Mouse (Mus musculus) left cerebral cortex, postnatal 10 days (tissue): ENCODE measurements around the gene Sipa1l3. TPM values are rescaled to one million over a fixed set of nuclear protein-coding genes. Genes with fewer than 3 reads are reported as not detected.

Source experiments
- DNase-seq, 2 experiments: peaks; one replicate each; pipeline ENCODE4 v3.0.0; 2021 to 2022; ENCODE audit warnings: low spot score in 2 of 2, mixed read lengths in 1 of 2; ENCODE audit errors: extremely low spot score in 1 of 2
- intact Hi-C: fragments of 180-260 bp; cut with DNase I; formaldehyde crosslinking; loops from one replicate; pipeline ENCODE4 v1.15.1; 2025
- total RNA-seq, 2 experiments: library from RNA; stranded (reverse); gene quantifications; 2 replicates each; pipeline ENCODE4 v1.2.3; 2021

Sipa1l3 gene
- total RNA-seq, 2 experiments from 2014 or later, result 50.4 to 53.7 TPM

GRCm38 (mm10) chr7:29334156-29334555, 184.3 kb downstream of the Sipa1l3 start:
- DNase-seq, result no peak
- intact Hi-C loops, result no loop called here

DNA sequence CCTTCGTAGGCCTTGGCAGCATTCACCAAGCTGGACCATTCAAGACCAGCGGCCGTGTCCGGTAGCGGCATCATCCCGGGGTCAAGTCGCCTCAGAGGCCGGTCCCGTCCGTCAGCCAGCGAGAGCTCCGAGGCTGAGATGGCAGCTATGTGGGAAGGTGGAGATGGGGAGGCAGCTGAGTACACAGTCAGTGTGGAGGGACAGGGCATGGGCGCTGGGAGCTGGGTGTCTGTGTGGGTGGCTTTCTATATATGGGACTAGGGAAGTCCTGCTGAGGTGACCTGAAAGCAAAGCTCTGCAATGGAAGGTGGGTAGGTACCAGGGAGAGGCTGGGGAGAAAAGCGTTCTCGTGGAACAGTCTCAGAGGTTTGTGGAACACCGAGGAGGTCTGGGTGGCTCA, 189.5 kb downstream of the Sipa1l3 start:
- intact Hi-C loops, result no loop called here
- no peak for DNase-seq

- intact Hi-C loops, result no loop called here
- DNase-seq, result no peak
These were observed 191.4 kb downstream of the Sipa1l3 start for GRCm38 (mm10) chr7:29327087-29327486.

GRCm38 (mm10) chr7:29319337-29320307, 198.8 kb downstream of the Sipa1l3 start:
- intact Hi-C loops, result no loop called here
- no peak for DNase-seq

DNA sequence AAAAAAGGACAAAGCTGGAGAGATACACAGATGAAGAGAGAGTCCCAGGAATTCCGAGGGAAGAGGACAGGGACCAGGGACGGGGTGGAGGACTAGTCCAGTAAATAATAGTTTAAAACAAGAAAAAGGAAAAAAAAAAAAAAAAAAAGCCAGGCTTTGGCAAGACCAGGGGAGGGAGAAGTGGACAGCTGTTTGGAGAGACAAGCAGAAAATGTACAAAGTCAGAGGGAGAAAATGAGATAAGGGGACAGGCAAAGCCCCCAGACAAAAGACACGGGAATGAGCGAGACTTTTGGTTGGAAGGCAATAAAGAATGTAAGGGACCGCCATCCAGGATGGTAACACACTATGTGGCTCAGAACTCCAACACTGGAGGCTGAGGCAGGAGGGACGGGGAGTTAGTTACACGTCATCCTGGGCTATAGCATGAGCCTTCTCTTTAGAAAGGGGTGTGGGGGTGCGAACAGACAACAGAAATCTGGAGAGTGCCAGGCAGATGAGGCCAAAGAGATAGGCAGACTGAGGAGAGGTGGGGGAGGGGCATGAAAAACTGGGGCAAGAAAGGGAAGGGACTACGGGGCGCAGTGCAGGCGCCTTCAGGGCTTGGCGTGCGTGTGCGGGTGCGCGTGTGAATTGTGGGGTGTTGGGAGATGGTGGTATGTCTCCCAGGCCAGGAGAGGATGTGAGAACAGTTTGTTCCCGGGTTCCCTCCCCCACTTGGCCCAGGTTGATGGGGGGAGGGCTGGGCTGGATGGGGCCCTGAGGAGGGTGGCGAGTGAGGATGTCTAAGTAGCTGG, 200.1 kb downstream of the Sipa1l3 start:
- DNase-seq, result peak in 1 of 2 experiments; percentile 64
- intact Hi-C loops, result no loop called here

GRCm38 (mm10) chr7:29317558-29317957, 200.9 kb downstream of the Sipa1l3 start:
- intact Hi-C loops, result no loop called here
- peak in 1 of 2 experiments; percentile 88 for DNase-seq

DNA sequence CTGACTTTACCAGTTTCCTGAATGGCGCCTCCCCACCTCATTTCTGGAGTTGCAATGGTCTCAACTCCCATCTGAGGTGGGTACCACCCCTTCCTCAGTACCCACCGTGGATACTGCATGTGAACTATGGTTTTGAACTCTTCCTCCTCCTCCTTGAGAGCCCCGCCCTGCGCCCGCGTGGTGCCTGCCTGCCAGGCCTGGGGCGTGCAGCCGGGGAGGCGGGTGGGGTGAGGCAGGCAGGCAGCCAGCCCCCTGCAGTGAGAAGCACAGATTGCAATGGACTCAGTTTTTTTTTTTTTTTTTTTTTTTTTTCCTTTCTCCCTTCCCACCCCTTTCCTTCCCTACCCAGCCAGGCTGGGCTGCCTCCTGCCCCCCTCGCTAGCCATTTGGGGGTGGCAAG, 201.5 kb downstream of the Sipa1l3 start:
- intact Hi-C loops, result no loop called here
- DNase-seq, result peak in 1 of 2 experiments; percentile 87

DNA sequence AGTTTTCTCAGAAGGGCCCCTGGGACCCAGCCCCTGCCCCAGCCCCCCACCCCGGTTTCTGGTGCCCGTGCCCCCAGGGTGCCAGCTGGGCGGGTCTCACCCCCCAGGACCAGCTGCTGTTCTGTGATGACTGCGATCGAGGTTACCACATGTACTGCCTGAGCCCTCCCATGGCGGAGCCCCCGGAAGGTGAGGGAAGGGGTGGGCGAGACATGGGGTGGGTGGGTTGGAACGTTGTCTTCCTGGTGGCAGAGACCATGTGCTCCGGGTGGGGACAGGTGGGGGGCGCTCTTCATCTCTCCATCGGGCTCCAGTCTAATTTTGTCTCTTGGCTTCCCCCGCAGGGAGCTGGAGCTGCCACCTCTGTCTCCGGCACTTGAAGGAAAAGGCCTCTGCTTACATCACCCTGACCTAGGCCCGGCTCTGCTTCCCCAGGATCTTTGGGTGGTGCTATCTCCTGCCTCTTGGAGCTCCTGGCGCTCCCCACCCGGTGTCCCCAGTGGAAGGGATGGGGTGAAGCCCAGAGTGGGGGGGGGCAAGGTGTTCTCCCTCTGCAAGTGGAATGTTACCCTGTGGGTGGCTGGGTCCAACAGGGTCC, 202.2 kb downstream of the Sipa1l3 start:
- DNase-seq, result peak in 1 of 2 experiments; percentile 60
- intact Hi-C loops, result no loop called here

DNA sequence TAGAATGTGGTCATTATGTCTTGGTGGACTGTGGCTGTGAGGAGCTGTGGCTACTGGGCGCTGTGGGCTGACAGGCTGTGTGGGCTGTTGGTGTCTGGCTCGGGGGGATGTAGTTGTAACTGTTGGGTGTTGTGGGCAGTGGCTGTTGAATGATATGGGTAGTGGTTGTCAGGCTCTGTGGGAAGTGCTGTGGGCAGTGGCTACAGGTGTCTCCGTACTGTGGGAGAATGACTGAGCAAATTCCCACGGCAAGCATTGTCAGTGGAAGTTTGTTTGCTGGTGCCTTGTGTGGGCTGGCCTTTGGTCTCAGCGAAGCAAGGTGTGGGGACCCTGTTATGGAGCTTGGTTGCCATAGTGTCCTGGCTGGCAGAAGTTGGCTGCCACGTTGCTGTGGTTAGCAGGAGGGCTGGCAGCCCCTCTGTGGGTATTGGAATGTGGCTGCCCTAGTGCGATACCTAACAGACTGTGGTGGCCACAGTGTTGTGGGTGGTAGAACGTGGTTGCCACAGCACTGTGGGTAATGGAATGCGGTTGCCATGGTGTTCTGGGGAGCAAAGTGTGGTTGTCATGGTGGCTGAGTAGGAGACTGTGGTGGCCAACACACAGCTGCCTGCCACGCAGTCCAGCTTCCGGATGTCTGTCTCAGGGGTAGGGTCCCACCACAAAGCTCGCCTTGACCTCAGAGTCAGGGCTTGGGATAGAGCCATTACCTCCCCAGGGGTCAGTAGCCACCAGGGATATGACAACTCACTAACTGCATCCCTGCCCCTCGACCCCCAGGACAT, 203.4 kb downstream of the Sipa1l3 start:
- intact Hi-C loops, result no loop called here
- DNase-seq, result peak in 1 of 2 experiments; percentile 66

DNA sequence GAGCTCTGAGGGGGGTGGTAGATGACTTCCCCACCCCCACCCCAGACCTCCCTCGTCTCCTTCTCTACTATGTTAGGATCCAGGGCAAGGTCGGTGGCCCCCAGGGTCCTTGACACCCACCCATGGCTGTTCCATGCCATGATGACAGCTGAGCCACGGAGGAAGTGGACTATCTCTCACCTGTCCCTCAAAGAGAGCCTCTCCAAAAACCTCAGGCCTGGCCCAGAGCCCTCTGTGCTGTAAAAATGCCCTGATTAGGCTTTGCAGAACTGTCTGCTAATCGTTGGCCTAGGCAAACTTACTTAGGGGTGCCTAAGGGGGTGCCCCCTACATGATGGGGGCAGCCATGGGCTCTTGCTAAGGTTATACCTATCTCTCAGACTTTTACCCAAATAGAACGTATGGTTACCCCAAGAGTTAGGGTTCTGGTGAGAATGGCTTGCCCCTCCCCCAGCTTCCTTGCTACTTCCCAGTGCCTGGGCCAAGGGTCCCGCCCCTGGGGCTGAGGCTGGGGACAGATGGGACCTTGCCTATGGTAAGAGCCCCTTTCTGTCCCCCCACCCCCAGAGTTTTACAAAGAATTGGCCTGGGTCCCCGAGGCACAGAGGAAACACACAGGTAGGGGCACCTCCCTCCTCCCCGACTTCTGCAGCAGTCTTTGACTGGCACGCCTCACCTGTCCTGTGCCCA, 204.7 kb downstream of the Sipa1l3 start:
- DNase-seq, result peak in 1 of 2 experiments; percentile 60
- intact Hi-C loops, result no loop called here

- intact Hi-C loops, result no loop called here
- DNase-seq, result peak in 1 of 2 experiments; percentile 62
These were observed 205.4 kb downstream of the Sipa1l3 start for GRCm38 (mm10) chr7:29313051-29313450.

DNA sequence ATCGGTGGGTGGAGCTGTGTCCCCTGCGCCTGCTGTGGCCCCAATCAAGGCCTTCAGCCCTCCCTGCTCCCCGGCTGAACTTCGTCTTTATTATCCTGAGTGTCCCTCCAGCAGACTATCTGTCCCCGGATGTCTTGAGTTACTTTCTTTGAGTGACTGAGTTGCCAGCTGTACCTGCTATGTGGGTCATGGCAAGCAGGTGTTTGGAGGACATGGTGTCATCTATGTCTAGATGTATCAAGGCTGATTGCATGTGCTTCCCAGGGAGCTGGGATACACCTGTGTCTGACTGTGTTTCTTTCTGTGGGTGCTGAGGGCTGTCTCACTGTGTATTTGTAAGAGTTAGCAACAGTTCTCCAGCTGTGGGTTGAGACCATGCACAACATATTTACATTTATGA, 208.7 kb downstream of the Sipa1l3 start:
- DNase-seq, result no peak
- intact Hi-C loops, result loop anchor here (5.0 kb wide), 2 partner anchors 53 to 213 kb away; no protein-coding TSS in a partner anchor

DNA sequence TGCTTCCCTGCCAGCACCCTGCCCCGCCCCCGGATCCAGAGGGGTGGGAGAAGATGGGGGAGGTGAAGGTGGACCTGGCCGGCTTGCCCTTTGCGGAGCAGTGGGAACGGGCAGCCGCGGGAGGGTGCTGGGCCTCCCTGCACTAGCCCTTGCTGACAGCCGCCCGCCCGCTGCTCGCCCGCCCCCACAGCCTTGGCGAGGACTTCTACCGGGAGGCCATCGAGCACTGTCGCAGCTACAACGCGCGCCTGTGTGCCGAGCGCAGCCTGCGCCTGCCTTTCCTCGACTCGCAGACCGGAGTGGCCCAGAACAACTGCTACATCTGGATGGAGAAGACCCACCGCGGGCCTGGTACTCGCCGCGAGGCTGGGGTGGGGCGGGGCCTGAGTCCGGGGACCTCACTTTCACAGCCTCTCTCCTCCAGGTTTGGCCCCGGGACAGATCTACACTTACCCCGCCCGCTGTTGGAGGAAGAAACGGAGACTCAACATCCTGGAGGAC, 209.2 kb downstream of the Sipa1l3 start:
- intact Hi-C loops, result loop anchor here (5.0 kb wide), 2 partner anchors 53 to 213 kb away; no protein-coding TSS in a partner anchor
- peak in 1 of 2 experiments; percentile 78 for DNase-seq

DNA sequence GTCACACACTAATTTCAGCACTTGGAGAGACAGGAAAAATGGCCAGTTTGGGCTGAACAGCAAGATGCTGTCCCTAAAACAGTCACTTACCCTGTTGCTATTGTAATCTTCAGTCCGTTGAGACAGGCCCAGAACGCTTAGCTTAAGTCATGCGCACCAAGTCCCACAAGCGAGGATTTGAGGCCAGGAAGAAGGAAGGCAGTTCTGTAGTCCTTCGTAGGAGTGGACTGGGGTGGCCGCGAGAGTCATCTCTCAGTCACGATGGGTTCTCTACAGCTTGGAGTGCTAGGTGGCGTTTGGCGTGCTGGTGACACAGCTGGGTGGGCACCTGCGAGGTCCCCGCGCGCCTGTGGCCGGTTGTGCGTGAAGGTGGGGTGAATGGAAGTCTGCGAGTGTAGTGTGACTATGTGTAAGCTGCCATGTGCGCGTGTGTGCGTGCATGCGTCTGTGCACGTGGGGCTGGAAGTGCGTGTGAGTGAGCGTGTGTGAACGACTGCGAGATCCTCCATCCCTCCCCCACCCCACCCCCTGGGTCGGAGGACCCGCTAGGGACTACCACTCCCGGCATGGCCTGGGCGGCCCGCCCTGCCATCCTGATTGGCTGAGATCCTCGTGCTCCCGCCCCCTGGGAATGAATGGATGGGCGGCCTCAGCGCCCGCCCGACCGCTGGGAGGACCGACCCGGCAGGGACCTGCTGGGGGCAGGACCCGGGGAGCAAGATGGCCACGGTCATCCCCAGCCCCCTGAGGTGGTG, 210.9 kb downstream of the Sipa1l3 start:
- DNase-seq, result peak; percentile 93 to 95
- intact Hi-C loops, result loop anchor here (5.0 kb wide), 2 partner anchors 55 to 215 kb away; no protein-coding TSS in a partner anchor

GRCm38 (mm10) chr7:29306619-29307018, 211.8 kb downstream of the Sipa1l3 start:
- DNase-seq, result no peak
- intact Hi-C loops, result loop anchor here (5.0 kb wide), 2 partner anchors 56 to 216 kb away; no protein-coding TSS in a partner anchor

GRCm38 (mm10) chr7:29306108-29306507, 212.3 kb downstream of the Sipa1l3 start:
- intact Hi-C loops, result loop anchor here (5.0 kb wide), 2 partner anchors 56 to 216 kb away; no protein-coding TSS in a partner anchor
- DNase-seq, result no peak
